Mouse (Mus musculus): Measurements from ENCODE around the gene Gm20918. TPM values are rescaled to one million over a fixed set of nuclear protein-coding genes. Genes with fewer than 3 reads are reported as not detected.
"Not testable (repeated sequence)": the region's sequence is repeated elsewhere in the genome, so short reads cannot be mapped to it uniquely, and the experiment has no call there.

The Gm20918 gene
- polyA plus RNA-seq (2015; fragmentation: Nextera tagmentation; extraction: Ambion mirVana): not detected in 2 replicates

DNA sequence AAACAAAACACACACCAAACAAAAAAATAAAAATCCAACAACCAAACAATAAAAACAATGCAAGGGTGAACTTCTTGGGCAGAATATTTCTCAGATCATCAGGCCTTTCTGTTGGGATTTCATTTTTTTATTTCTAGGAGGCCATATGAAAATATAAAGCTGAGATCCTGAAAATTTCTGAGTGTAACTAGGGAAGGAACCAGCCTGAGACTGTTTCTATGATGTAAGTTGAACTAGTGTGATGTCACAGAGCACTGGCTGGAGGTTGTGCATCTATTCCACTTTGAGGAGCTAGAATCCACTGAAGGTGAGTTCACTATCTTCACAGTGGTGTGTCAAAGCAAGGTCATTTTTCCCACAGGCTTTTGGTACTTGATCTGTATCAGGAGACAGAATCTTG lies at the start of gene Gm20918:
Gene Gm20918 (plus strand): TSS at position 301 of the 400 bp plus-strand sequence.
- H3K9me3 ChIP-seq; H3K27me3 ChIP-seq; ATAC-seq (ENCODE audit: low FRiP score, low read depth); H3K4me1 ChIP-seq (replicated peaks); H3K27ac ChIP-seq (replicated peaks); H3K4me2 ChIP-seq; H3K36me3 ChIP-seq; H3K9ac ChIP-seq; H3K4me3 ChIP-seq: not testable (repeated sequence)

Other genes starting within 250 kb of the Gm20918 start
- gene Gm21820, start 205.5 kb downstream of the Gm20918 start, polyA plus RNA-seq (2015; fragmentation: Nextera tagmentation; extraction: Ambion mirVana): not detected in 2 replicates